Mouse (Mus musculus): ENCODE measurements around the gene Tspear. TPM values are rescaled to one million over a fixed set of nuclear protein-coding genes. Genes with fewer than 3 reads are reported as not detected.

Tspear gene
- polyA plus RNA-seq, 1 experiment from 2014 or later: 0.55 TPM

- H3K9ac ChIP-seq (ENCODE audit: low read length): peak overlapping the region; percentile 71
- no peaks in the 10 kb centered on the region for H3K4me1 ChIP-seq (ENCODE audit: control insufficient read depth, insufficient read depth, low read length)
- WGBS: 6% methylated on average over 35 of the region's 35 CpGs
- H3K27me3 ChIP-seq (replicated peaks; ENCODE audit: control insufficient read depth, insufficient read depth, low read length): no peaks in the 10 kb centered on the region
- no peak overlapping the region; the same call in 1 of the 2 replicates for H3K27ac ChIP-seq (ENCODE audit: low read depth, low read length)
- H3K9me3 ChIP-seq (replicated peaks; ENCODE audit: control insufficient read depth, low read length): no peaks in the 10 kb centered on the region
- H3K36me3 ChIP-seq (ENCODE audit: control insufficient read depth, insufficient read depth, low read length): no peaks in the 10 kb centered on the region
- DNase-seq (ENCODE audit: low spot score) (peak; percentile 87), ATAC-seq (peak; percentile 87)
- H3K4me3 ChIP-seq (ENCODE audit: low read depth, low read length): peak overlapping the region; percentile 51
- H3K4me2 ChIP-seq (ENCODE audit: low read length): peak overlapping the region; percentile 82
Observed at GRCm38 (mm10) chr10:77902894-77903715, 216.7 kb downstream of the Tspear start.

DNA sequence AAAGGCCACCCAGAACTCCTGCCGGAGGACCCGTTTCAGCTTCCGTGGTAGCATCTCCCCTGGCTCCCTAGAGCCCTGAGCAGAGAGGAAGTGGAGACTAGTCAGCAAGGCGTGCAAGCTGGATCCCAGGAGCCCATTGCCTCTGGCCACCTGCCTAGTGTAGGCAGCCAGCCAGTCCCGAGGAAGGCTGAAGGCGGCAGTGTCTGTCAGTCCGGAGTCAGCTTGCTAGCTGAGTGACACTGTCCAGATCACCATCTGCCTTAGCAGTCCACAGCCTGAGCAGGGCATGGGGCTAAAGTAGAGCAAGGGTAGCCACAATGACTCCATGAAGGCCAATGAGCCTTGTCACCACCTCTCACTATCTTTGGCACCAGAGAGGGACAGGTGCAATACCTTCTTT, 226.2 kb downstream of the Tspear start:
- Histone ChIP-seq H3K27me3 (replicated peaks; ENCODE audit: control insufficient read depth, insufficient read depth, low read length) (no peaks in the 10 kb centered on the region), H3K9ac (ENCODE audit: low read length) (no peak overlapping the region), H3K4me1 (ENCODE audit: control insufficient read depth, insufficient read depth, low read length) (no peaks in the 10 kb centered on the region), H3K9me3 (replicated peaks; ENCODE audit: control insufficient read depth, low read length) (no peaks in the 10 kb centered on the region), H3K27ac (ENCODE audit: low read depth, low read length) (no peak overlapping the region), H3K4me2 (ENCODE audit: low read length) (no peak overlapping the region), H3K36me3 (ENCODE audit: control insufficient read depth, insufficient read depth, low read length) (no peaks in the 10 kb centered on the region), H3K4me3 (ENCODE audit: low read depth, low read length) (no peak overlapping the region)
- 82% methylated on average over 7 of the region's 7 CpGs for WGBS
- no peak for DNase-seq (ENCODE audit: low spot score)
- no peak for ATAC-seq

- Histone ChIP-seq H3K4me3 (ENCODE audit: low read depth, low read length) (no peak overlapping the region), H3K36me3 (ENCODE audit: control insufficient read depth, insufficient read depth, low read length) (no peaks in the 10 kb centered on the region), H3K9ac (ENCODE audit: low read length) (no peak overlapping the region), H3K27ac (ENCODE audit: low read depth, low read length) (no peak overlapping the region), H3K9me3 (replicated peaks; ENCODE audit: control insufficient read depth, low read length) (no peaks in the 10 kb centered on the region), H3K4me2 (ENCODE audit: low read length) (no peak overlapping the region), H3K4me1 (ENCODE audit: control insufficient read depth, insufficient read depth, low read length) (no peaks in the 10 kb centered on the region), H3K27me3 (replicated peaks; ENCODE audit: control insufficient read depth, insufficient read depth, low read length) (no peaks in the 10 kb centered on the region)
- WGBS: 81% methylated on average over 4 of the region's 4 CpGs
- no peak for ATAC-seq
- DNase-seq (ENCODE audit: low spot score): no peak
Observed at GRCm38 (mm10) chr10:77913292-77913691, 226.9 kb downstream of the Tspear start.

- no peak overlapping the region for H3K27ac ChIP-seq (ENCODE audit: low read depth, low read length)
- WGBS: 49% methylated on average over 8 of the region's 8 CpGs
- no peaks in the 10 kb centered on the region for H3K9me3 ChIP-seq (replicated peaks; ENCODE audit: control insufficient read depth, low read length)
- H3K4me1 ChIP-seq (ENCODE audit: control insufficient read depth, insufficient read depth, low read length): no peaks in the 10 kb centered on the region
- no peak overlapping the region for H3K9ac ChIP-seq (ENCODE audit: low read length)
- H3K4me3 ChIP-seq (ENCODE audit: low read depth, low read length): no peak overlapping the region
- DNase-seq (ENCODE audit: low spot score) (no peak), ATAC-seq (no peak)
- no peak overlapping the region for H3K4me2 ChIP-seq (ENCODE audit: low read length)
- no peaks in the 10 kb centered on the region for H3K36me3 ChIP-seq (ENCODE audit: control insufficient read depth, insufficient read depth, low read length)
- H3K27me3 ChIP-seq (replicated peaks; ENCODE audit: control insufficient read depth, insufficient read depth, low read length): no peaks in the 10 kb centered on the region
Observed at GRCm38 (mm10) chr10:77916636-77917335, 230.4 kb downstream of the Tspear start.

GRCm38 (mm10) chr10:77921009-77921408, 234.6 kb downstream of the Tspear start:
- no peak overlapping the region for H3K4me3 ChIP-seq (ENCODE audit: low read depth, low read length)
- ATAC-seq: no peak

DNA sequence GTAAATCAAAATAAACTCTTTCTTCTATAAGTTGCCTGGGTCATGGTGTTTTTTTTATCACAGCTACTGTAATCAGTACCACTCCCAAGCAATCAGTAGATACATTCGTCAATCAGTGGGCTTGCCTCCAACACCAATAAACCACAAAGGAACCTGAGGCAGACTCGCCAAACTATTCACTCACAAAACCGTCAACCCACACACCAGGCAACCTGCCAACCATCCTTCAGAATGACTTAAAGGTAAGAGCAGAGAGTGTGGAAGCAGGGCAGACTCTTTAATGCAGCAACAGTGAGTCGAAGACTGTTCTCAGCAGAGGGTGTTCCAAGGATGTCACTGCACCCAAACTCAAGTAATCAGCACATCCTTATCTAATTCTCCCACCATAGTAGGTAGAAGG, 236.3 kb downstream of the Tspear start:
- Histone ChIP-seq H3K9ac (ENCODE audit: low read length) (no peak overlapping the region), H3K36me3 (ENCODE audit: control insufficient read depth, insufficient read depth, low read length) (no peaks in the 10 kb centered on the region), H3K27me3 (replicated peaks; ENCODE audit: control insufficient read depth, insufficient read depth, low read length) (no peaks in the 10 kb centered on the region), H3K4me3 (ENCODE audit: low read depth, low read length) (no peak overlapping the region), H3K27ac (ENCODE audit: low read depth, low read length) (no peak overlapping the region), H3K9me3 (replicated peaks; ENCODE audit: control insufficient read depth, low read length) (no peaks in the 10 kb centered on the region), H3K4me2 (ENCODE audit: low read length) (no peak overlapping the region), H3K4me1 (ENCODE audit: control insufficient read depth, insufficient read depth, low read length) (no peaks in the 10 kb centered on the region)
- 59% methylated on average over 4 of the region's 4 CpGs for WGBS
- ATAC-seq (no peak), DNase-seq (ENCODE audit: low spot score) (no peak)

More at GRCm38 (mm10) chr10:77921009-77921408, 234.6 kb downstream of the Tspear start:
- Histone ChIP-seq H3K4me2 (ENCODE audit: low read length) (no peak overlapping the region), H3K27ac (ENCODE audit: low read depth, low read length) (no peak overlapping the region), H3K27me3 (replicated peaks; ENCODE audit: control insufficient read depth, insufficient read depth, low read length) (no peaks in the 10 kb centered on the region), H3K9me3 (replicated peaks; ENCODE audit: control insufficient read depth, low read length) (no peaks in the 10 kb centered on the region), H3K36me3 (ENCODE audit: control insufficient read depth, insufficient read depth, low read length) (no peaks in the 10 kb centered on the region), H3K9ac (ENCODE audit: low read length) (no peak overlapping the region), H3K4me1 (ENCODE audit: control insufficient read depth, insufficient read depth, low read length) (no peaks in the 10 kb centered on the region)
- DNase-seq (ENCODE audit: low spot score): no peak
- 81% methylated on average over 5 of the region's 5 CpGs for WGBS

GRCm38 (mm10) chr10:77926140-77926539, 239.8 kb downstream of the Tspear start:
- WGBS: 48% methylated on average over 7 of the region's 7 CpGs
- no peaks in the 10 kb centered on the region for H3K36me3 ChIP-seq (ENCODE audit: control insufficient read depth, insufficient read depth, low read length)
- H3K9me3 ChIP-seq (replicated peaks; ENCODE audit: control insufficient read depth, low read length): no peaks in the 10 kb centered on the region
- no peaks in the 10 kb centered on the region for H3K4me1 ChIP-seq (ENCODE audit: control insufficient read depth, insufficient read depth, low read length)
- DNase-seq (ENCODE audit: low spot score): peak; percentile 46
- ATAC-seq: no peak
- H3K4me2 ChIP-seq (ENCODE audit: low read length): no peak overlapping the region
- no peaks in the 10 kb centered on the region for H3K27me3 ChIP-seq (replicated peaks; ENCODE audit: control insufficient read depth, insufficient read depth, low read length)
- no peak overlapping the region for H3K27ac ChIP-seq (ENCODE audit: low read depth, low read length)
- no peak overlapping the region for H3K9ac ChIP-seq (ENCODE audit: low read length)
- H3K4me3 ChIP-seq (ENCODE audit: low read depth, low read length): no peak overlapping the region

DNA sequence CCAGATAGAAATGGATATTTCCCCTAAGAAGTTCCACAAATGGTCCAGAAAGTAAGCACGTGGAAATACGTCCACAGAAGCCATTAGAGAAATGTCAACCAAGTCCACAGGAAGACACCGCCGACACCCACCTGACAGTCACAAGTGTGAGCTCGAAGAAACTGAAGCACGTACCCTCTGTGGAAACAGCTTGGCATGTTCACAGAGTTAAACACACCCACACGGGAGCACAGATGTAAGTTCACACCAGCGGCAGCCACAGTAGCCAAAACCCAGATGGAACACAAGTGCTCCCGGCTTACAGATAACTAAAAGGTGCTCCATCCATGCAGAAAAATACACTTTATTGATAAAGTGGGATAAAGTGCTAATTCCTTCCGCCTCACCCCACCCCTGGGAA, 241.0 kb downstream of the Tspear start:
- no peaks in the 10 kb centered on the region for H3K27me3 ChIP-seq (replicated peaks; ENCODE audit: control insufficient read depth, insufficient read depth, low read length)
- H3K36me3 ChIP-seq (ENCODE audit: control insufficient read depth, insufficient read depth, low read length): no peaks in the 10 kb centered on the region
- no peak overlapping the region for H3K4me2 ChIP-seq (ENCODE audit: low read length)
- no peak overlapping the region for H3K4me3 ChIP-seq (ENCODE audit: low read depth, low read length)
- ATAC-seq (no peak), DNase-seq (ENCODE audit: low spot score) (no peak)
- 84% methylated on average over 10 of the region's 10 CpGs for WGBS
- no peak overlapping the region for H3K9ac ChIP-seq (ENCODE audit: low read length)
- H3K4me1 ChIP-seq (ENCODE audit: control insufficient read depth, insufficient read depth, low read length): no peaks in the 10 kb centered on the region
- no peak overlapping the region for H3K27ac ChIP-seq (ENCODE audit: low read depth, low read length)
- H3K9me3 ChIP-seq (replicated peaks; ENCODE audit: control insufficient read depth, low read length): no peaks in the 10 kb centered on the region
